Mouse (Mus musculus) heart, adult 10 weeks (tissue): ENCODE measurements around the gene Pitpnb. TPM values are rescaled to one million over a fixed set of nuclear protein-coding genes. Genes with fewer than 3 reads are reported as not detected.

Experiments
- polyA plus RNA-seq: library from polyadenylated mRNA; stranded (reverse); fragments of 350-450 nt; fragmentation: Illumina TruSeq; extraction: RNeasy Lipid Tissue Mini Kit (QIAGEN cat#74804); gene quantifications from one replicate; pipeline ENCODE4 v1.2.3, GENCODE M21; 2014; ENCODE audit warnings: low read depth, low replicate concordance

The Pitpnb gene
- polyA plus RNA-seq = 48.5 TPM

GRCm38 (mm10) chr5:111330417-111331098 is at the start of gene Pitpnb:
Pitpnb (plus strand) TSS chr5:111330763.

GRCm38 (mm10) chr5:111416591-111417374 is 86.2 kb downstream of the Pitpnb start, which contains the start of gene Mn1:
Mn1 (plus strand) TSS chr5:111417362.

Other genes starting within 250 kb of the Pitpnb start
- 5.0 TPM for gene Mn1, start 86.6 kb downstream of the Pitpnb start, polyA plus RNA-seq